Mouse (Mus musculus): Measurements from ENCODE around the gene Cxcr5. TPM values are rescaled to one million over a fixed set of nuclear protein-coding genes. Genes with fewer than 3 reads are reported as not detected.
A peak's percentile ranks its signal among the peaks of the same experiment; 100 is the strongest.
"Not testable (repeated sequence)": the region's sequence is repeated elsewhere in the genome, so short reads cannot be mapped to it uniquely, and the experiment has no call there.

Cxcr5 gene
- polyA plus RNA-seq, 1 experiment from 2014 or later = not detected

GRCm38 (mm10) chr9:44587262-44588160 is 25.8 kb upstream of the Cxcr5 start:
- H3K27me3 ChIP-seq (replicated peaks) = no peaks in the 10 kb centered on the region
- peaks cover 6% of the 10 kb centered on the region for H3K9me3 ChIP-seq (replicated peaks)
- H3K9ac ChIP-seq = no peak overlapping the region
- H3K4me3 ChIP-seq = no peak overlapping the region
- no peak overlapping the region for H3K27ac ChIP-seq (ENCODE audit: poor library complexity, severe bottlenecking)
- H3K36me3 ChIP-seq = no peaks in the 10 kb centered on the region
- no peaks in the 10 kb centered on the region for H3K4me1 ChIP-seq (replicated peaks)
- WGBS = 75% methylated on average over 9 of the region's 9 CpGs
- H3K4me2 ChIP-seq = no peak overlapping the region
- ATAC-seq (ENCODE audit: insufficient number of reproducible peaks, low FRiP score) = no peak

- Histone ChIP-seq H3K36me3 (no peaks in the 10 kb centered on the region), H3K4me2 (no peak overlapping the region), H3K27me3 (replicated peaks) (no peaks in the 10 kb centered on the region), H3K9ac (no peak overlapping the region), H3K4me3 (no peak overlapping the region), H3K4me1 (replicated peaks) (no peaks in the 10 kb centered on the region), H3K9me3 (replicated peaks) (peaks cover 5% of the 10 kb centered on the region; the same call in 1 of the 2 replicates), H3K27ac (ENCODE audit: poor library complexity, severe bottlenecking) (no peak overlapping the region)
- no peak for ATAC-seq (ENCODE audit: insufficient number of reproducible peaks, low FRiP score)
- 63% methylated on average over 8 of the region's 8 CpGs for WGBS
These were observed 25.1 kb upstream of the Cxcr5 start for GRCm38 (mm10) chr9:44586640-44587261.

- Histone ChIP-seq H3K4me3 (no peak overlapping the region), H3K27ac (ENCODE audit: poor library complexity, severe bottlenecking) (no peak overlapping the region), H3K9me3 (replicated peaks) (peaks cover 9% of the 10 kb centered on the region; the same call in 1 of the 2 replicates), H3K36me3 (no peaks in the 10 kb centered on the region), H3K9ac (no peak overlapping the region), H3K4me2 (no peak overlapping the region), H3K27me3 (replicated peaks) (no peaks in the 10 kb centered on the region), H3K4me1 (replicated peaks) (peaks cover 10% of the 10 kb centered on the region)
- WGBS = 77% methylated on average over 16 of the region's 16 CpGs
- ATAC-seq (ENCODE audit: insufficient number of reproducible peaks, low FRiP score) = no peak
These were observed 20.7 kb upstream of the Cxcr5 start for GRCm38 (mm10) chr9:44582390-44582789.

- H3K9me3 ChIP-seq (replicated peaks) = peaks cover 9% of the 10 kb centered on the region; the same call in 1 of the 2 replicates
- H3K36me3 ChIP-seq = no peaks in the 10 kb centered on the region
- H3K4me3 ChIP-seq = no peak overlapping the region
- H3K4me2 ChIP-seq = no peak overlapping the region
- no peaks in the 10 kb centered on the region for H3K27me3 ChIP-seq (replicated peaks)
- WGBS = 62% methylated on average over 3 of the region's 3 CpGs
- ATAC-seq (ENCODE audit: insufficient number of reproducible peaks, low FRiP score) = no peak
- peaks cover 10% of the 10 kb centered on the region for H3K4me1 ChIP-seq (replicated peaks)
- no peak overlapping the region for H3K27ac ChIP-seq (ENCODE audit: poor library complexity, severe bottlenecking)
- H3K9ac ChIP-seq = no peak overlapping the region
These were observed 19.7 kb upstream of the Cxcr5 start for GRCm38 (mm10) chr9:44581423-44581822.

DNA sequence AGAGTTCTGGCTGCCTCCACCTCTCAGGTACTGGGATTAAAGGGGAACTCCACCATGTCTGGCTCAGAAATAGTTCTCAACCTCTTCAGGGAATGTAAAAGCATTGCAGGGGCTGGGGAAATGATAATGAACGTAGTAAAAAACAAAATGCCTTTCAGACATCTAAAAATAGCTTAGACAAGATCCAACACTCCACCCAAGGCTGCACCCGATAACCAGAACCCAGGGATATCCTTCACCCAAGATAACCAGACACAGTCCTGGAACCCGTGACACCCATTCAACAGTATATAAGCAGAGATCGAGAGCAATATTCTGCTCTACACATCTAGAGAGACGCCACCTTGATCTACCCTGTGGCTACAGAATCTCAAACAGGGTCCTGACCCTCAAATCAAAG is 18.4 kb upstream of the Cxcr5 start:
- 49% methylated on average over 5 of the region's 5 CpGs for WGBS
- Histone ChIP-seq H3K4me1 (replicated peaks) (peaks cover 10% of the 10 kb centered on the region), H3K27me3 (replicated peaks) (no peaks in the 10 kb centered on the region), H3K4me3 (no peak overlapping the region), H3K9ac (no peak overlapping the region), H3K27ac (ENCODE audit: poor library complexity, severe bottlenecking) (no peak overlapping the region), H3K9me3 (replicated peaks) (peaks cover 9% of the 10 kb centered on the region; the same call in 1 of the 2 replicates), H3K36me3 (no peaks in the 10 kb centered on the region), H3K4me2 (0 out of 2 replicates have a peak overlapping the region, but pooled peaks have one; percentile 43)
- ATAC-seq (ENCODE audit: insufficient number of reproducible peaks, low FRiP score) = no peak

DNA sequence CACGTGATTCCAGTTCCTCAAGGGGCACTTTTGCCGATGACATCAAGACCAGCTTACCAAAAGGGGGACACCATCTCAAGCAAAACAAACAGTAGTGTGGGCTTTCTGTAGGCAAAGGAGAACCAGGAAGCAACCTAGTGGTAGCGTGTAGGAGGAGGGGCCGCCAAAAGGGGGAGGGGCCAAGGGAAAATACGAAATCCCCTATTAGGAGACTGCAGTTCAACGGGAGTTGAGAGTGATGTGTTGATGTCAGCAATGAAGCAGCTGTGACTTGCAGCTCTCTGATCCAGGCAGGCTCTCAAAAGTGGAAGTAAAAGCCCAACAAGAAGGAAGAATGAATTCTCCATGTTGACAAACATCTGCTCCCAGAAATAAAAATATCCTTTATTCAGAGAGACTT is 17.7 kb upstream of the Cxcr5 start:
- H3K27ac ChIP-seq (ENCODE audit: poor library complexity, severe bottlenecking) = no peak overlapping the region
- ATAC-seq (ENCODE audit: insufficient number of reproducible peaks, low FRiP score) = no peak
- WGBS = 25% methylated on average over 6 of the region's 6 CpGs
- H3K9ac ChIP-seq = no peak overlapping the region
- no peaks in the 10 kb centered on the region for H3K36me3 ChIP-seq
- H3K4me3 ChIP-seq = peak overlapping the region; percentile 26; the same call in 1 of the 2 replicates
- H3K4me1 ChIP-seq (replicated peaks) = peaks cover 10% of the 10 kb centered on the region
- H3K27me3 ChIP-seq (replicated peaks) = no peaks in the 10 kb centered on the region
- peaks cover 9% of the 10 kb centered on the region; the same call in 1 of the 2 replicates for H3K9me3 ChIP-seq (replicated peaks)
- peak overlapping the region; percentile 43 for H3K4me2 ChIP-seq

DNA sequence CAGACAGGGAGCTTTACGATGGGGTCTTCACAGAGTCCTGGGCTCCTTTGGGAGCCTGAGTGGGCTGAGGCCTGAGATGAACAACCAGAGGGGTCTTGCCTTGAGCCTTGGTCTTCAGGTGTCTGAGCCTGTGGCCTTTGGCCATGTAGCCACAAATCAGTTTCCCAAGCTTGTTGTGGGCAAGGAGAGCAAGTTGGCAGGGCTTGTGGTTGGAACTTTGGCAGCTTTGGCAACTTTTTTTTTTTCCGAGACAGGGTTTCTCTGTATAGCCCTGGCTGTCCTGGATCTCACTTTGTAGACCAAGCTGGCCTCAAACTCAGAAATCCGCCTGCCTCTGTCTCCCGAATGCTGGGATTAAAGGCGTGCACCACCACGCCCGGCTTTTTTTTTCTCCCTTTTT is 14.4 kb upstream of the Cxcr5 start:
- H3K36me3 ChIP-seq; ATAC-seq (ENCODE audit: insufficient number of reproducible peaks, low FRiP score); H3K4me3 ChIP-seq; H3K9me3 ChIP-seq (replicated peaks); H3K27ac ChIP-seq (ENCODE audit: poor library complexity, severe bottlenecking); H3K27me3 ChIP-seq (replicated peaks); H3K4me2 ChIP-seq; H3K9ac ChIP-seq: not testable (repeated sequence)
- WGBS = 84% methylated on average over 7 of the region's 7 CpGs
- peaks cover 10% of the 10 kb centered on the region for H3K4me1 ChIP-seq (replicated peaks)

DNA sequence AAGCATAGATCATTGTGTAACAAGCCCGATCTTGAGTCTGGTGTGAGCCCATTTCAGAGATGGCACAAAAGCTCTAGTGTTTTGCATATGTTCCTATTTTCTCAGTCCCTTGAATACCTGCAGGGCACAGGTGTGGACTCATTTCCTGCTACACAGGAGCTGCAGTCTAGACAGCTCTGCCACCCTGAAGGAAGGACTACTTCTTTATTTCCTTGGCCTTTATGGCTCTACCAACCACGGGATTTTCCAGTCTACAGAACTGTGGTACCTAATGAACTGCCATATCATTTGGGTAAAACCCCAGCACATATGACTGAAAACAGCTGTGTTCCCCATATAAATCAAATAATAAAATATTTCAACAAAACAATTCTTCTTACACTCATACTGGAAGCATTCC is 13.4 kb upstream of the Cxcr5 start:
- no peaks in the 10 kb centered on the region for H3K9me3 ChIP-seq (replicated peaks)
- H3K4me1 ChIP-seq (replicated peaks) = peaks cover 7% of the 10 kb centered on the region
- H3K4me2 ChIP-seq = no peak overlapping the region
- no peak for ATAC-seq (ENCODE audit: insufficient number of reproducible peaks, low FRiP score)
- no peak overlapping the region for H3K27ac ChIP-seq (ENCODE audit: poor library complexity, severe bottlenecking)
- H3K27me3 ChIP-seq (replicated peaks) = no peaks in the 10 kb centered on the region
- no peak overlapping the region for H3K4me3 ChIP-seq
- 87% methylated on average over 2 of the region's 2 CpGs for WGBS
- no peak overlapping the region for H3K9ac ChIP-seq
- H3K36me3 ChIP-seq = no peaks in the 10 kb centered on the region

- no peak for ATAC-seq (ENCODE audit: insufficient number of reproducible peaks, low FRiP score)
- 68% methylated on average over 4 of the region's 4 CpGs for WGBS
These were observed 11.6 kb upstream of the Cxcr5 start for GRCm38 (mm10) chr9:44573306-44573705.

GRCm38 (mm10) chr9:44570939-44571382 is 9.3 kb upstream of the Cxcr5 start:
- no peak overlapping the region for H3K4me2 ChIP-seq
- ATAC-seq (ENCODE audit: insufficient number of reproducible peaks, low FRiP score) = no peak
- H3K27ac ChIP-seq (ENCODE audit: poor library complexity, severe bottlenecking) = no peak overlapping the region
- H3K9me3 ChIP-seq (replicated peaks) = no peaks in the 10 kb centered on the region
- no peaks in the 10 kb centered on the region for H3K27me3 ChIP-seq (replicated peaks)
- H3K36me3 ChIP-seq = no peaks in the 10 kb centered on the region
- WGBS = 77% methylated on average over 12 of the region's 12 CpGs
- H3K9ac ChIP-seq = no peak overlapping the region
- H3K4me3 ChIP-seq = no peak overlapping the region
- 0 out of 2 replicates have a peak, but pooled peaks cover 2% of the 10 kb centered on the region for H3K4me1 ChIP-seq (replicated peaks)

More at GRCm38 (mm10) chr9:44573306-44573705, 11.6 kb upstream of the Cxcr5 start:
- H3K27ac ChIP-seq (ENCODE audit: poor library complexity, severe bottlenecking) = no peak overlapping the region
- no peaks in the 10 kb centered on the region for H3K36me3 ChIP-seq
- H3K4me2 ChIP-seq = no peak overlapping the region
- H3K4me3 ChIP-seq = no peak overlapping the region
- H3K4me1 ChIP-seq (replicated peaks) = no peaks in the 10 kb centered on the region
- H3K9me3 ChIP-seq (replicated peaks) = no peaks in the 10 kb centered on the region
- no peaks in the 10 kb centered on the region for H3K27me3 ChIP-seq (replicated peaks)
- no peak overlapping the region for H3K9ac ChIP-seq

DNA sequence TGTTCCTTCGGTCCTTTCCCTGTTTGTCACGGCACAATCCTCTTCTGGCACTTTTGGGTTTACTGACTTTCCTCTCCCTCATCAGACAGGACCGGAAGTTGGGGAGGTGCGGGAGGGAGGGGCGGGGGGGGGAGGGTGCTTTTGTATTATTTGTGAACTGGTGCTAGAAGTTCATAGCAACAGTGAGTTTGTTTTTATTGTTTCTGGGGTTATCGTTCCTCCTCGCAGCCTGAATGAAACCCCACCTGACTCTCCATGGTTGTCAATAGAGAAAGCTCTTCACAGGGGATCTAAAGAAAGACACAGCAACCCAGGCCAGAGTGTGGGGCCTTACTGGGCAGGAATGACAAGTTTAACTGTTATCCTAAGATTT is 6.4 kb upstream of the Cxcr5 start:
- H3K9ac ChIP-seq = no peak overlapping the region

More for the DNA sequence above, 6.4 kb upstream of the Cxcr5 start:
- 46% methylated on average over 7 of the region's 7 CpGs for WGBS
- no peak for ATAC-seq (ENCODE audit: insufficient number of reproducible peaks, low FRiP score)
- Histone ChIP-seq H3K4me1 (replicated peaks) (peaks cover 2% of the 10 kb centered on the region; the same call in 1 of the 2 replicates), H3K27me3 (replicated peaks) (no peaks in the 10 kb centered on the region), H3K4me3 (no peak overlapping the region), H3K36me3 (no peaks in the 10 kb centered on the region), H3K27ac (ENCODE audit: poor library complexity, severe bottlenecking) (no peak overlapping the region), H3K4me2 (no peak overlapping the region), H3K9me3 (replicated peaks) (no peaks in the 10 kb centered on the region)
